Mouse (Mus musculus): ENCODE measurements around the gene Rab44.
"Not testable (repeated sequence)": the region's sequence is repeated elsewhere in the genome, so short reads cannot be mapped to it uniquely, and the experiment has no call there.

Rab44 gene

DNA sequence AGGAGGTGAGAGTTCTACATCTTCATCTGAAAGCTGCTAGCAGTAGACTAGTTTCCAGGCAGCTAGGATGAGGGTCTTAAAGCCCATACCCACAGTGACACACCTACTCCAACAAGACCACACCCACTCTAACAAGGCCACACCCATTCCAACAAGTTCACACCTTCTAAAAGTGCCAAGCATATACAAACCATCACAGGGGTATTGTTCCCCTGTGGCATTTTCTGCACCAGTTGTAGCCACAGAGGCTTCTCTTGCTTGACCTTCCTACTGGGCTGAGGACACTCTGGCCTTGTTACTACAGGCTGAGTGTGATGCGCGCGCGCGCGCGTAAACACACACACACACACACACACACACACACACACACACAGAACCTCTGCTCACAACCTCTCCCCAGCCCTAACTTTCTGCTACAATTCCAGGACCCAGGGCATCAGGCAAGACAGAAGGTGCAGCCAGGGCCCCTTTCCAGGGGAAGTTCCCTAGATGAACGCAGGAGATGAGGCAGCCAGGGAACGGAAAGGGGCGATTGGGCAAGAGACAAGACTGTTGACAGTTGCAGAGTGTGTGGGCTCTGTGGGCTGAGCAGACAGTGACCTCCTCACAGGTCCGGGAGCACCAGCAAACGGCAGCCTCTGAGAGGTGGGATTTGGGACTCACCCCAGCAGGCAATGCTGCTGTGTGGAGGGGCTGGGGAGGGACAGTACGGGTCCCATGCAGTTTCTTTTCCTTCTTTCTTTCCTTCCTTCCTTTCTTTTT is at the start of gene Rab44:
Rab44 (plus strand) TSS at position 555 of the 762 bp plus-strand sequence.
- DNase-seq (ENCODE audit: extremely low spot score, low read depth, low spot score): no peak

DNA sequence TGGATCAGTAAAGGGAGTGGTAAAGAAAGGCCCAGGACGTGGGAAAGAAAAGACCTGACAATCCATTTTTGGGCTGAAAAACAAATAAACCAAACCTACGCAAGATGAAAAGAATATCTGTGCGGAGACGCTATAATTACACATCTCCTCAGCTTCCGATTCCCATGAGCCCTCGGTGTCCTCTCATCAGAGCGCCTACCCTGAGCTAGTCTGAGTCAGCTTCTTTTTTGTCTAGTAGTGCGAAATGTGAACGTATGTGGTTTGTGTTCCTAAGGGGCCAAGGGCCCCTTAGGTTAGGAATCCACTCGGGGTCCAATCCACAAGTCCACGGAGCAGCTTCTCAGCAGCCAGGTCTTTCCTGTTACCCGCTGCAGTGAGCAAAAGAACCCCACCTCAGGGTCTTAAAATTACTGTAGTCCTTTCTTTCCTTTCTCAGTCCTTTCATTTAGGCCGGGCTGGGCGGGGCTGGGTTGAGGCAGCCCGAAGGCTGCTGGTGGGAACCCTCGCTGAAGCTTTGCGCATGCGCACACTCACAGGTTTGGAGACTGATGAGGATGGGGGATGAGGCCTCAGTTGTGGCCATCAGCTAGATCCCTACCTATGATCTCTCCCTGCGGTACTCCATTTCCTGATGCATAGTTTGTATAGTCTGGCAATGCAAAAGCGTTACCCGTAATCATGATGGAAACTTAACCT is 48.6 kb upstream of the Rab44 start:
- no peak for DNase-seq (ENCODE audit: extremely low spot score, low read depth, low spot score)

DNA sequence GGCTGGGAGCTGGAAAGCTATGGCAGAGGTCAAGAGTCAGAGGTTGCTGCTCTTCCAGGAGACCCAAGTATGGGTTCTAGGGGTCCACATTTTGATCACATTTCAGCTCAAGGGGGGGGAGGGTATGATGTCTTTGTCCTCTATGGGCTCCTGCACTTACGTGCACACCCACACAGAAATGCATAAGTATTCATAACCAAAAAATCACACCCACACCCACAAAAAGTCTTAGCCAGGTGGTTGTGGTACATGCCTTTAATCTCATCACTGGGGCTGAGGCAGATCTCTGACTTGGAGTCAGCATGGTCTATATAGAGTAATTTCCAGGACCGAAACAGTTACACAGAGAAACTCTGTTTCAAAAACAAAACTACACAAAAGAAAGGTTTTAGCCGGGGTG is 48.0 kb upstream of the Rab44 start:
- no peak for DNase-seq (ENCODE audit: extremely low spot score, low read depth, low spot score)

DNA sequence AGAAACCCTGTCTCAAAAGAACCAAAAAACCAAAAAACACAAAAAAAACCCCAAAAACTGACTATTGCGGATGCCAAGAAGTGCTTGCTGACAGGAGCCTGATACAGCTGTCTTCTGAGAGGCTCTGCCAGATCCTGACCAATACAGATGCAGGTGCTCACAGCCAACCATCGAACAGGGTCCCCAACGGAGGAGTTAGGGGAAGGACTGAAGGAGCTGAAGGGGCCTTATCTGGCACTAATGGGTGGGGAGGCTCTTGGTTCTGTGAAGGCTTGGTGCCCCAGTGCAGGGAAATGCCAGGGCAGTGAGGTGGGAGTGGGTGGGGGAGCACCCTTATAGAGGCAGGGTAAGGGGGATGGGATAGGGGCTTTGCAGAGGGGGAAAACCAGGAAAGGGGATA is 46.5 kb upstream of the Rab44 start:
- DNase-seq (ENCODE audit: extremely low spot score, low read depth, low spot score): not testable (repeated sequence)

DNA sequence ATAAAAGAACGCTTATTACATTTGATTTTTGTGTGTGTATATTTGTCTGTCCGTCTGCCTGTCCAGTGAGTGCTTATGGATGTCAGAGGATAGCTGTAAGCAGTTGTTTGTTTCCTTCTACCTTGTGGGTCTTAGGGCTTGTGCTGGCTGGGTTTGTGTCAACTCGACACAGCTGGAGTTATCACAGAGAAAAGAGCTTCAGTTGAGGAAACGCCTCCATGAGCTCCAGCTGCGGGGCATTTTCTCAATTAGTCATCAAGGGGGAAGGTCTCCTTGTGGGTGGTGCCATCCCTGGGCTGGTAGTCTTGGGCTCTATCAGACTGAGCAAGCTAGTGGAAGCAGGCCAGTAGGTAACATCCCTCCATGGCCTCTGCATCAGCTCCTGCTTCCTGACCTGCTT is 46.1 kb upstream of the Rab44 start:
- no peak for DNase-seq (ENCODE audit: extremely low spot score, low read depth, low spot score)

DNA sequence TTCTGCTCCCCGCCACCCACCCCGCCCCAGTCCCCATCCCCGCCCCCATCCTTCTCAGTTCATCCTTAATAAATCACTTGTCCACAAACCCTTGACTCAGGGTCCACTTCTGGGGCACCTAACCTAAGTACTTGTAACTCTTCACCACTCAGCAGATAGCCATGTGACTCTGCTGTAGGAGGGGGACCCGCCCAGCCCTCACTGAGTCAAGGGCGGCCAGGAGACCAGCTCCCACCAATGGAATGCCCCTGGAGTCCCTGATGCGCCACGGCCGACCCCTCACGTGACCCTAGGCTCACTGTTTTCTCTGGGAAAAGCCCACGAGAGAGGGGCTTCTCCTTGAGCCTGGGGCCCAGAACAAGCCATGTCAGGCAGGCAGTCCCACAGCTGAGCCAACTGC is 44.9 kb upstream of the Rab44 start:
- no peak for DNase-seq (ENCODE audit: extremely low spot score, low read depth, low spot score)

DNA sequence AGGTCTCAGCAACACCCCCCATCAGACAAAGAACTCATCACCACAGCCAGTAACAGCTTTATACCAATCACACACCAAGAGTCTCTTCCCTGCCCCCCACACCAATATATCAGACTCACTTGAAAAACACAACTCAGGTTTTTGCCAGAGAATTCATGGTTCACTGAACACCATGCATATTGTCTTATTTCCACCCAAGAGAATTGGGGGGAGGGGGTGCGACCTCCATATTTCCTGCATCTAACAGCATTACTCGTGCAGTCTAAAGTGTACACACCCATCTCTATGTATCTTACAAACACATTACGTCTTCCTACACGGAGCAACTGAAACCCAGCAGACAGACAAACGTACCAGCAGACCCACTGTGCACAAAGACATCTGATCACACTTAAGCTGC is 42.1 kb upstream of the Rab44 start:
- DNase-seq (ENCODE audit: extremely low spot score, low read depth, low spot score): no peak

DNA sequence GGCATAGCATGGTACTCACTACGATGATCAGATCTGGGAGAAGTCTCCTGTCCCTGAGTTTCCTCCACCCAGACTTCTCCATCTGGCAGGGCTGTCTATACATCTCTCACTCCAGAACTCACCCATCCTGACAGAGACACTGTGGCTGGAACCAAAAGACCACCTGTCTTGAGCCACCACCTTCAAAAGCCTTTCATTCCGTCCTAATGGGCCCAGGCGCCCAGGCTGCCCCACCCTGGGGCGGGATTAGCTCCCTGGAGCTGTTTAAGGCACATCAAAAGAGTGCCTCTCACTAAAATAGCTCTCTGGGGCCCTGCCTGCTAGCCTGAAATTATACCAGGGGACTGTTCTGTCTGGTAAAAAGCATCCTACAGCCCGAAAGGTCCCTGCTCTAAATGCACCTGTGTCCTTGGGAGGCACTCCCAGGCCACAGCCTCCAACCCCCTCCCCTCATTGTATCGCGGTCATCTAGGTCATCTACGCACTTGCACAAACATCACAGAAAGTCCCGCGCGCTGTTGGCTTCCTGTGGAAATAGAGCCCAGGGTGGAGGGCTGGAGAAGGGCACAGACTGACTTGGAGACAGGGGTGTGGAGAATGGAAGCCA is 41.1 kb upstream of the Rab44 start:
- DNase-seq (ENCODE audit: extremely low spot score, low read depth, low spot score): no peak

DNA sequence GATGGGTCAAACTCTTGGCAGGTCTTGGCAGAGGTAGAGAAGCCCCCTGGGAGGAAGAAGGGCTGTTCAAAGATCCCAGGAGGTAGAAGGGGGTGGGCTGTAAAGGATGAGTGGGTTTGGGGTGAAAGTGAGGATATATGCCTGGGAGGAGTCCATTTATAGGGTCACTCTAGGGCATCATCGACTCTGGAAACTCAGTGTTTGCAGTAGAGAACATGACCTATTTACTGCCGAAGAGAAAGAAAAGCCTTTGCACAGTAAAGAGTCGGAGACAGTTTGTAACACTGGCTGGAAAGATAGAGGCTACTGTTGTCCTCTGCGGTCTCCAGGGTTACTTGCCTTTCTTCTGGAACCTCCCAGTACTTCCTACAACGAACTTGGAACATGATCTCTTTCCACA is 40.6 kb upstream of the Rab44 start:
- DNase-seq (ENCODE audit: extremely low spot score, low read depth, low spot score): no peak

DNA sequence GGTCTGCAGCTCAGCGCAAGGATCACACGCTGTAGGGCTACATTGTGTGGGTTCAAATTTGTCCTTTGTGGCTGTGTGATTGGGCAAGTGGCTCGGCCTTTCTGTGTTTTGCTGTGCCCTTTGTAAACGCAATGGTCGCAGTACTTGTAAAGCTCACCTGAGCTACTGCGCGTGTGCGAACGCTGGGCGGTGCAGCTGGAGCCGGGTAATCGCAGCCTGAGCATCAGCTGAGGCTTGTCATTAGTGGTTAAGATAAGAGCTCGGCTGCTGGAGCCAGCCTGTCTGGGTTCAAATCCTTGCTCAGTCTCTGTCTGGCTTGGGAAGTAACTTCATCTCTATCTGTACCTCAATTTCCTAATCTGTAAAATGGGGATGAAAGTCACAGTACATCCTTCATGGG is 39.9 kb upstream of the Rab44 start:
- no peak for DNase-seq (ENCODE audit: extremely low spot score, low read depth, low spot score)

DNA sequence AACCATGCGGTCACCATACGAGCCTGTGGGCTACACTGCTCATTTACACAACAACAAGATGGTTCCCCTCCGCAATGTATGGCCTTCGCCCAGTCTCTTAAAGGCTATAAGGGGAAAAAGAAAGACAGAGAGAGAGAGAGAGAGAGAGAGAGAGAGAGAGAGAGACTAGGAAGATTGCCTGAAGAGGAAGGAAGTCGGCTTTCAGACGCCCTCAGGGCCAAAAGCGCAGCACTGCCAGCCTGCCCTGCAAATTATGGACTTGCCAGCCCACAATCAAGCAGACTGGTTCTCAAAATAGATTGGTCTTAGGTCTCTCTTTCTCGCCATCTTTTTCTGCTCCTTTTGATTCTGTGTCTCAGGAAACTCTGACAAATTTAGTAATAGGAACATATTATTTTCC is 37.7 kb upstream of the Rab44 start:
- no peak for DNase-seq (ENCODE audit: extremely low spot score, low read depth, low spot score)

DNA sequence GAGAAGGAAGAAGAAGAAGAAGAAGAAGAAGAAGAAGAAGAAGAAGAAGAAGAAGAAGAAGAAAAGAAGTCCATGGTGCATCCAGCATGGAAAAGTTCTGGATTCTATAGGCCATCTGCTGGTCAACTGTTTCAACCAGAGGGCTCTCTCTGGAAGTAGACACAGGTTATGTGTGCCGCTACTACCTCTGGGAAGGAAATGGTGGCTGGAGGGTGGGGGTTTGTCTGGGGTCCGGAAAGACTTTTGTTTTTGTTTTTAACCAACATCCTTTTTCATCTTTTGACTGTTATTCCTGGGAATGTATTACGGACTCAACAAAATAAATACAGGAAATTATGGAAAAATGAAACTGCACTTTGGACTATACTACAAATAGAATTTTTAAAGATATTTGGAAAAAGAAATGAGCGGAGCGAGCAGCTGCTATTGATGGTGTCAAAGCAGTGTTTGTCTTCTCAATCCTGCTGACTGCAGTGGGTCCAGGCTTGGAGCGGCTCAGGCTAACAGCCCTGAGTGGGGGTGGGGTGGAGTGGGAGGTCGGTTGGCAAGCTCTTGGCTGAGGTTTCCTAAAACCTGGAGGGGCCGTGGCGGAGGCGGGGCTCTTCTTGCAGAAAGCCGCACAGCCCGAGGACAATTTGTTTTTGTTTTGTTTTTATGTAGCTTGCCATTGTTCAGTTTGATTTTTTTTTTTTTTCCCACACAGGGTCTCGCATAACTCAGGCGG is 36.0 kb upstream of the Rab44 start:
- no peak for DNase-seq (ENCODE audit: extremely low spot score, low read depth, low spot score)

DNA sequence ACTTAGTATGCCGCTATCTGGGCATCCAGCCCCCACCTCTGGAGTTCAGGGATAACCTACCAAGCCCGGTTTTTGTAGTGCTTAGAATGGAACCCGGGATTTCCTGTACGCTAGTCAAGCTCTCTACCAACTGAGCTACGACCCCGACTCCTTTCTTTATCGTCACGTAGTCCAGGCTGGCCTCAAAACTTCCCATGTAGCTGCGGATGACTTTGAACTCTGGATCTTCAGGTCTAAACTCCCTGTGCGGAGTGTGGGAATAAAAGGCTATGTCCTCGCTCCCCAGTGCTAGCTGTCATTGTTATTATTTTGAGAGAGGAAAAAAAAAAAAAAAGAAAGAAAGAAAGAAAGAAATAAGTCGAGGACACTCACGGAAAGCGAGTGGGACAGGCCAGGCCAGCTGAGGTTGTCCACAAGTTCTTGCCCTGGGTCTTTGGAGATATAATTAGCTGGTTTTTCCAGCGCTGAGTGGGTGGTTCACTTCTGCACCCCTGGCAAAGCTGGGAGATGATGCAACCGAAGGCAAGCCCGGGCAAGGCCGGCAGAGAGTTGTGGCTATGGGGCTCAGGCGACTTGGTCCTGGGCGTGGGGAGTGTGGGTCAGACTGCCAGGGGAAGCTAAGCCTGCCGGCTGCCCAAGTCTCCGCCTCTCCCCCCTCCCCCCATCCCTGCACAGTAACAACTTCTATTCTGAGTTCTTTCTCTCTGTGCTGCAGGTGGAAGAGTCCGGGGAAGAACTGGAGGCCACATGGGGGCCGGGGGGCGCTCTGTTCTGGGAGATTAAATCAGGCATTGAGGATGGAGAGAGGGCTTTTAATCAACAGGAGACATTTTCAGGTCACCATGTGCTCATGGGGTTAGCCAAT is 35.2 kb upstream of the Rab44 start:
- no peak for DNase-seq (ENCODE audit: extremely low spot score, low read depth, low spot score)

DNA sequence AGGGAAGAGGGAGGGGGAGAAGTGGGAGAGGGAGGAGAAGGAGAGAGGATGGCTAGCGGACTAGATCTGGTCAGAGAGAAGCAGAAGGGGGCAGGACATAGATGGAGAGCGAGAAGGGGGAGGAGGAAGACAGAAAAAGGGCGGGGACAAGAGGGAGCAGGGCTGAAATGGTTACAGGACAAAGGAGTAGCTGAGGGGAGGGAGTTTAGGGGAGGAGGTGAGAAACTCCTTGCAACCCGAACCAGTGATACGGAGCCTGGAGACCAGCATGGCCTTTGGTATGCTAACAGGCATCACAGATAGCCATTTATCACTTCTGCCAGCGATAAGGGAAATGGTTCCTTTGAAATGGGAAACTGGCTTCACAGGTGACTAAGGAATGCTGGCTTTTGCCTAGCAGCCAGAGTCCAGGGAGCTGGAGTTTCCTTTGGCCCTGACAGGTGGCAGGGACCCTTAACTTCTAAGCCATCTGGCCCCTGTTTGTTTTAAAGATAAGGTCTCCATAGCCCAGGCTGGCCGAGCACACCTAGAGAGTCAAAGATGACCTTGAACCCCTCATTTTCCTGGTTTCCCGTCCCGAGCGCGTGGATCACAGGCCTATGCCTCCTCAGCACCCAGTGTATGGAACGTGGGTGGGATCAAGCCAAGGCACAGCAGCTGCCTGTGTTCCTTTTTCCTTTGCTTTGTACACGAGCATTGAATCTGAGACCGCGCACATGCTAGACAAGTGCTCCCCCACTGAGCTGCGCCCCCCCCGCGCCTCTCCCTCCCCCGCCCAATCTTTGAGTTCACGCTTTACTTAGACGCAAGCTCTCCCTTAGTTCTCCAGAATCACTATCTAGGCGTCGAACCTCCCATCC is 33.0 kb upstream of the Rab44 start:
- no peak for DNase-seq (ENCODE audit: extremely low spot score, low read depth, low spot score)

DNA sequence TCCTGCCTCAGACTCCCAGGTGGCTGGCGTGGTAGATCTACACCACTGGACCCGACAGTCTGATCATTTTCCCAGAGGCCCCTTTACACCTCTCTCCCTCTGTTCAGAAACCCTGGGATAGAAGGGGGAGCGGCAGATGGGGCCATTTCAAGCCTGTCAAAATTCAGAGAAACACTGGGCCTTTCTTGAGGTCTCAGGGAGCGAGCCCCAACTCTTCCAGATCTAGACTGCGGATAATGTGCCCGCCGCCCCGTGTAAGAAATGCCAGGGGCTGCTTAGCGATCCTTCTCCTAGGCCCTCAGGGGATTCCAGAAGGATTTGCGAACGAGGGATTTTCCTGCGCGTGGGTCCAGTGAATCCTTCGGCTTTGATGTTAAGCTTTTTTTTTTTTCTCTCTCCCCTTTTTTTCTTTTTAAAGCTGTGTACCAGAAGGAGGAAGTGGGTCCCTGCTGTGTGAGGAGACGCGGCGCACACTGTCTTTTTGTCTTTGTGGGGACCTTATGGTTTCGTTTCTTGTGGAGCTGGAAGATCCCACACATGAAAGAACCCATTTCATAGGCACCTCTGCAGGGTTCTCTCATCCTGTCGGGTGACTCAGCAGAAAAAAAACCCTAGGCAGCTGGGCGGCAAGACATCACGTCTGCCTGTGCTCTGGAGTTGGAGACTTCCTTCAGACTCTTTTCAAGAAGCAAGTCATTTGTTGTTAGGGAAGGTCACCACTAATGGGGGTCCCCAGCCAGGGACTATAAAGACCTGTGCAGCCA is 32.1 kb upstream of the Rab44 start:
- no peak for DNase-seq (ENCODE audit: extremely low spot score, low read depth, low spot score)

DNA sequence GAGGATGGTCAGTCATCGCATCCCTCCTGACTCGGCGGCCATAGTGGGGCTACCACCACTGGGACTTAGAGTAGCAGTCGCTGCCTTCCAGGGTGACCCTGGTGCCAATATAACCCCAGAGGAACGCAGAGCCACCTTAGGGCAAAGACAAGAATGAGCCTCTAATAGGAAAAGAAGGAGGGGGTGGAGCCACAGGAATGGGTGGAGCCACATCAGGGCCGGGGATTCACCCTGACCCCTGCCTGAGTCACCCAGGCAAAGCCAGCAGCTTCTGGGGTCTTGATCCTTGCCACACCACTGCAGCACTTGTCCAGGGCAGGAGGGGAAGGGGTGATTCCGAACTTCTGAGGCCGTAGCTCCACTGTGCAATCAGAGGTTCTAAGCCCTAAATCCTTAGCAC is 30.4 kb upstream of the Rab44 start:
- no peak for DNase-seq (ENCODE audit: extremely low spot score, low read depth, low spot score)

DNA sequence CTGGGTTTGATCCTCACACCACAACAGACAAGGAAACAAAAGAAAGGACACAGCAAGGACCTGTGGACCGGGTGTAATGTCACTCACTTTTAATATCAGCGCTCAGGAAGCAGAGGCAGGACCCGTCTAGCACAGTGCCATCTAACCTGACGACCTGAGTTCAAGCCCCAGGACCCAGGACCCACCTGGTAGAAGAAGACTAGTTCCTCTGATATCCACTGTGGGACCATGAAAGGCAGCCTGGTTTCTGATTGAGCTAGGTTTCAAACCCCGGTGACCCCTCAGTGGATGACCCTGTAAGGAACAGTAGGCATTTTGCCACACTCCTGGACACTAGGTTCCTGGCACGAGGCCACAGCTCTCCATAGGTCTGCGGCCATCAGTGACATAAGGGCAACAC is 29.3 kb upstream of the Rab44 start:
- no peak for DNase-seq (ENCODE audit: extremely low spot score, low read depth, low spot score)

DNA sequence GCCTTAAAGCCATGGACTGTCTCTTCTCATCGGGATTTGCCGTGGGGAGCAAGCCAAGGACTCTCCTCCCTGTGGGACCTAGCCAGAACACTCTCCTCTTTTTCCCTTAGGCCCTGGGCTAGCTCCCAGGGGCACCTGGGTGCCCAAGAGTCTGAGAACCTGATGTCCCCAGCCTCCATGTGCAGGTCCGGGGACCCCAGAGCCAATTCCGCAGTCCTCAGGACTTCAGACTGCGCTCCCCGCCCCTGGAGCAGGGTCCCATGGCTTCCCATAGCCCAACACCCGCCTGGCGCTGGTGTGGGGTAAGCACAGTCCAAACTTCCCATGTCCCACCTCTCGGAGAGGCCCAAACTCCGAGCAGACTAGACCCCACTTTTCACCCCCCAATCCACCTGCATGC is 28.7 kb upstream of the Rab44 start:
- DNase-seq (ENCODE audit: extremely low spot score, low read depth, low spot score): no peak

DNA sequence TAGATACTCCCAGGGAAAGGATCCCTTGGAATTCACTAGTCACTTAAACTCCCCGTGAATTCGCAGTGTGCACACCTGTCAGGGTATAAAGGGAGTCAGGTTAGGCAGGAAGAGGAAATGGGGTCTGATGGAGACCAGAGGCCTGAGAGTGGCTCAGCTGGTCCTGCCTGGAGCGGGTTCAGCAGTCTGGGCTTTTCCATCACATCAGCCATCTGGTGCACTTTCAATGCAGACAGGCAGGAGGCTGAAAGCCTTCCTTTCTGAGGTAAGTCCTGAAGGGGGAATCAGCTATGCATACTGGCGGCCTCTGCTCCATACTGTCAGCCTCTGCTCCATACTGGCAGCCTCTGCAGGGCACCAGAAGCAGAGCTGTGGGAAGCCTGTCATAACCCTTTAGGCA is 27.0 kb upstream of the Rab44 start:
- DNase-seq (ENCODE audit: extremely low spot score, low read depth, low spot score): no peak
